Mouse (Mus musculus): ENCODE results near the gene AC124108.1. TPM values are rescaled to one million over a fixed set of nuclear protein-coding genes. Genes with fewer than 3 reads are reported as not detected.

AC124108.1 gene
- total RNA-seq, 1 experiment: 5.0 TPM

DNA sequence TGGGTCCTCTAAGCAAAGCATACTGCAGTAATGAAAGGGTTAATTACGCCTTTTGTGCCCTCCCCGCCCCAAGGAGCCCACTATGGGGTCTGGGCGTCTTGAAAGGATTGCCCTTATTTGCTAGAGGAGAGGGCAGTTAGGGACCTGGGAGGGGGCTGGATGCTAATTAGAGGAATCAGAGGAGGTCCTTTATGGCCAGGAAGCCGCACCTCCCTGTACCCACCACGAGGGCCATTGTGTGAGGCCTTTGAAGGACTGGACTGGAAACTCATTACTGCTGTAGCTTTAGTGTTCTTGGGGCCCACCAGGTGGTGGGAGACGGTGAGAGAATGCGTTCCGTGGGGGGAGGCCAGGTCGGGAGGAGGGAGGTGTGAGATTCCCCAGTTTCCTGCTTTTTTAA, 6.4 kb downstream of the AC124108.1 start:
- H3K4me1 ChIP-seq (ENCODE audit: control insufficient read depth in 2 of 2, insufficient read depth in 2 of 2, low read length in 2 of 2, poor library complexity in 1 of 2): peaks cover 15 to 51% of the 10 kb centered on the region in 2 experiments
- DNase-seq (ENCODE audit: low read depth, low spot score): no peak
- H3K36me3 ChIP-seq (ENCODE audit: control insufficient read depth, insufficient read depth, low read length, poor library complexity, severe bottlenecking): peaks cover 2% of the 10 kb centered on the region; the same call in 1 of the 2 replicates
- peak overlapping the region; percentile 93 for H3K27ac ChIP-seq (ENCODE audit: insufficient read depth, low read depth, low read length, poor library complexity, severe bottlenecking)
- H3K9me3 ChIP-seq (ENCODE audit: control insufficient read depth, insufficient read depth, low read depth, low read length): no peaks in the 10 kb centered on the region
- in situ Hi-C loops (cut with MboI; ENCODE audit: low sequenced_read_pairs in 2 of 2, unreplicated experiment in 2 of 2): no loop called here
- peak overlapping the region in 1 of 2 experiments; percentile 53; a peak in 2 of 4 replicates for H3K4me3 ChIP-seq (ENCODE audit: insufficient read depth in 1 of 2, low read depth in 1 of 2, low read length in 2 of 2, poor library complexity in 1 of 2, severe bottlenecking in 1 of 2)
- peak overlapping the region; percentile 58; the same call in 1 of the 2 replicates for H3K9ac ChIP-seq (ENCODE audit: insufficient read depth, low read depth, low read length, poor library complexity, severe bottlenecking)
- TF ChIP-seq ZC3H11A (IDR thresholded peaks at IDR 0.05; ENCODE audit: borderline replicate concordance, low read depth, low read length) (no peak), HCFC1 (IDR thresholded peaks at IDR 0.05; ENCODE audit: borderline replicate concordance, insufficient read depth, low read length) (no peak), MAFK (IDR thresholded peaks at IDR 0.05; ENCODE audit: insufficient read depth, low read depth, low read length) (no peak), ZNF384 (IDR thresholded peaks at IDR 0.05; ENCODE audit: low read depth, low read length) (no peak), CHD2 (IDR thresholded peaks at IDR 0.05; ENCODE audit: low read depth, low read length) (no peak)

DNA sequence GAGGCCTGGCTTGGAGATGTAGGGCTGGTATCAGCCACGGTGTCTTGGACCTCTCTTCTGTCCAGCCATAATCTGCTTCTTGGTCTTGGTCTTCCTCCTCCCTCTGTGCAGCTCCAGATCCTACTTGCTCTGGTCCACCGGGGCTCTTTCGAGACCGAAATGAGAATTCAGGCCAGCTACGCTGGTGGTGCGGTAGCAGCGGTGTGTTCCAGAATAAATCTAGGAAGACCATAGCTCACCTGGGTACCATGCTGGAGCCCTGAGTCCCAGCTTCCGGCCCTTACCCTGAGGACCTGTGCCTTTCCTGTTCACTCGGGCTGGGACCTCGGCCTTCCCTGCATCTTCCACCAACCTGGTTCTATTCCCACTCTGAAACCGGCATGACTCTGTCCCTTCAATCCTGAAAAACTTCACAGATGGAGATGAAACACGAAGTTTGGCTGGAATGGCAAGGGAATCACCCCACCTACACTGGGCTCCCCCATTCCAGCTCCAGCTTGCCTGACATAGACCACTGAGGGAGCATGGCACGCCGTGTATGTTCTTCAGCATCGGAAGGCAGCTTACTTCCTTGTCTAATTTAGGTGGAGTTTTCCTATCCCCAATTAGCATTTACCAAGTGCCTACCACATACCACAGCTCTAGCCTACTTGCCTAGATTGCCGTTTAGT, 7.3 kb downstream of the AC124108.1 start:
- H3K4me1 ChIP-seq (ENCODE audit: control insufficient read depth in 2 of 2, insufficient read depth in 2 of 2, low read length in 2 of 2, poor library complexity in 1 of 2): peaks cover 14 to 49% of the 10 kb centered on the region in 2 experiments
- TF ChIP-seq ZNF384 (IDR thresholded peaks at IDR 0.05; ENCODE audit: low read depth, low read length) (no peak), HCFC1 (IDR thresholded peaks at IDR 0.05; ENCODE audit: borderline replicate concordance, insufficient read depth, low read length) (no peak), CHD2 (IDR thresholded peaks at IDR 0.05; ENCODE audit: low read depth, low read length) (no peak), ZC3H11A (IDR thresholded peaks at IDR 0.05; ENCODE audit: borderline replicate concordance, low read depth, low read length) (no peak), MAFK (IDR thresholded peaks at IDR 0.05; ENCODE audit: insufficient read depth, low read depth, low read length) (no peak)
- in situ Hi-C loops (cut with MboI; ENCODE audit: low sequenced_read_pairs in 2 of 2, unreplicated experiment in 2 of 2): no loop called here
- H3K9me3 ChIP-seq (ENCODE audit: control insufficient read depth, insufficient read depth, low read depth, low read length): no peaks in the 10 kb centered on the region
- peak overlapping the region; percentile 4 to 53; a peak in 2 of 4 replicates for H3K4me3 ChIP-seq (ENCODE audit: insufficient read depth in 1 of 2, low read depth in 1 of 2, low read length in 2 of 2, poor library complexity in 1 of 2, severe bottlenecking in 1 of 2)
- H3K27ac ChIP-seq (ENCODE audit: insufficient read depth, low read depth, low read length, poor library complexity, severe bottlenecking): peak overlapping the region; percentile 93
- H3K9ac ChIP-seq (ENCODE audit: insufficient read depth, low read depth, low read length, poor library complexity, severe bottlenecking): peak overlapping the region; percentile 58; the same call in 1 of the 2 replicates
- DNase-seq (ENCODE audit: low read depth, low spot score): no peak
- H3K36me3 ChIP-seq (ENCODE audit: control insufficient read depth, insufficient read depth, low read length, poor library complexity, severe bottlenecking): peaks cover 2% of the 10 kb centered on the region; the same call in 1 of the 2 replicates

DNA sequence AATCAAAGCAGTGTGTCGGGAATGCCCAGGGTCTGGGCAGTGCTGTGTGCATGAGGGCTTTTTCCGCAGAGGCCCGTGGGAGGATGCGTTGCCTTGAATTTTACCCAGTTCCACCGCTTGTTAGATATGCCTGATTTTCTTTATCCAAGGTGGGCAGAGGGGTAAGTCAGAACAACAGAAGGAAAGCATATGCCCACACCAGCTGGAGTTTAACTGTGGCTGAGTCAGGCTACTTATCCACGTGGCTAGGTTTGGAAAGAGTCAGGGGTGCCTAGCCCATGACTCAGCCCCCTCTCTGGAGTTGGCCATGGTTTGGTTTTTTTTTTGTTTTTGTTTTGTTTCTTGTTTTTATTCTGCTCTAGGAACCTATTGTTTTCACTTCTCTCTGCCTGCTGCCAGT, 8.0 kb downstream of the AC124108.1 start:
- Histone ChIP-seq H3K4me1 (ENCODE audit: control insufficient read depth in 2 of 2, insufficient read depth in 2 of 2, low read length in 2 of 2, poor library complexity in 1 of 2) (peaks cover 10 to 45% of the 10 kb centered on the region in 2 experiments), H3K9ac (ENCODE audit: insufficient read depth, low read depth, low read length, poor library complexity, severe bottlenecking) (peak overlapping the region; percentile 58; the same call in 1 of the 2 replicates), H3K36me3 (ENCODE audit: control insufficient read depth, insufficient read depth, low read length, poor library complexity, severe bottlenecking) (peaks cover 2% of the 10 kb centered on the region; the same call in 1 of the 2 replicates), H3K9me3 (ENCODE audit: control insufficient read depth, insufficient read depth, low read depth, low read length) (no peaks in the 10 kb centered on the region), H3K4me3 (ENCODE audit: insufficient read depth in 1 of 2, low read depth in 1 of 2, low read length in 2 of 2, poor library complexity in 1 of 2, severe bottlenecking in 1 of 2) (peak overlapping the region in 1 of 2 experiments; percentile 53; a peak in 2 of 4 replicates), H3K27ac (ENCODE audit: insufficient read depth, low read depth, low read length, poor library complexity, severe bottlenecking) (peak overlapping the region; percentile 93)
- TF ChIP-seq ZNF384 (IDR thresholded peaks at IDR 0.05; ENCODE audit: low read depth, low read length): no peak
- TF ChIP-seq MAFK (IDR thresholded peaks at IDR 0.05; ENCODE audit: insufficient read depth, low read depth, low read length): 0 out of 2 replicates have a peak, but pooled peaks have one; percentile 25
- no peak for TF ChIP-seq CHD2 (IDR thresholded peaks at IDR 0.05; ENCODE audit: low read depth, low read length)
- no peak for TF ChIP-seq HCFC1 (IDR thresholded peaks at IDR 0.05; ENCODE audit: borderline replicate concordance, insufficient read depth, low read length)
- in situ Hi-C loops (cut with MboI; ENCODE audit: low sequenced_read_pairs in 2 of 2, unreplicated experiment in 2 of 2): no loop called here
- DNase-seq (ENCODE audit: low read depth, low spot score): no peak

DNA sequence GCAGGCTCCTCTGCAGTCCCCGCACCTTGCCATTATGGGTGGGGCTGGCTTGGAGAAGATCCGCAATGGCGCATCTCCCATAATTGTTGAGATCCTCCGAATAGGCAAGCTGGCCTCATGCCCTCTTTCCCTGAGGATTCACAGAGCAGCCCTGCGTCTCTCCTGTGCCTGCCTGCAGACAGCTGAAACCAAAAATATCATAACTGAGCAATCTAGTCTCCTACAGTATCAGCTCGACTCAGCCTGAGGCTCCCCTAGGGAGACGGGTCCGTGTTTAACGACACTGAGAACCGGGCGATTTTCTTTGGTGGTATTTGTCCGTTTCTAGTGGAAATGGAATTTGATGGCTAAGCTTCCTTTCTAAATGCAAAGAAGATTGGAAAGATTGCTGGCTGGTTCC, 8.7 kb downstream of the AC124108.1 start:
- H3K9me3 ChIP-seq (ENCODE audit: control insufficient read depth, insufficient read depth, low read depth, low read length): no peaks in the 10 kb centered on the region
- H3K9ac ChIP-seq (ENCODE audit: insufficient read depth, low read depth, low read length, poor library complexity, severe bottlenecking): peak overlapping the region; percentile 42; the same call in 1 of the 2 replicates
- no peak for TF ChIP-seq MAFK (IDR thresholded peaks at IDR 0.05; ENCODE audit: insufficient read depth, low read depth, low read length)
- TF ChIP-seq CHD2 (IDR thresholded peaks at IDR 0.05; ENCODE audit: low read depth, low read length): no peak
- TF ChIP-seq ZNF384 (IDR thresholded peaks at IDR 0.05; ENCODE audit: low read depth, low read length): no peak
- TF ChIP-seq HCFC1 (IDR thresholded peaks at IDR 0.05; ENCODE audit: borderline replicate concordance, insufficient read depth, low read length): no peak
- TF ChIP-seq ZC3H11A (IDR thresholded peaks at IDR 0.05; ENCODE audit: borderline replicate concordance, low read depth, low read length): no peak
- in situ Hi-C loops (cut with MboI; ENCODE audit: low sequenced_read_pairs in 2 of 2, unreplicated experiment in 2 of 2): no loop called here
- H3K27ac ChIP-seq (ENCODE audit: insufficient read depth, low read depth, low read length, poor library complexity, severe bottlenecking): peak overlapping the region; percentile 93
- H3K4me3 ChIP-seq (ENCODE audit: insufficient read depth in 1 of 2, low read depth in 1 of 2, low read length in 2 of 2, poor library complexity in 1 of 2, severe bottlenecking in 1 of 2): peak overlapping the region in 1 of 2 experiments; percentile 53; a peak in 2 of 4 replicates
- H3K4me1 ChIP-seq (ENCODE audit: control insufficient read depth in 2 of 2, insufficient read depth in 2 of 2, low read length in 2 of 2, poor library complexity in 1 of 2): peaks cover 8 to 46% of the 10 kb centered on the region in 2 experiments
- H3K36me3 ChIP-seq (ENCODE audit: control insufficient read depth, insufficient read depth, low read length, poor library complexity, severe bottlenecking): peaks cover 2% of the 10 kb centered on the region; the same call in 1 of the 2 replicates
- DNase-seq (ENCODE audit: low read depth, low spot score): no peak
